Mouse (Mus musculus): ENCODE results near the gene Ctnnd2. TPM values are rescaled to one million over a fixed set of nuclear protein-coding genes. Genes with fewer than 3 reads are reported as not detected.

Gene Ctnnd2
- polyA plus RNA-seq, 1 experiment from 2014 or later: 26.0 TPM

- no peaks in the 10 kb centered on the region for H3K36me3 ChIP-seq
- H3K27ac ChIP-seq: no peak overlapping the region
- no peak for DNase-seq (ENCODE audit: low spot score)
- H3K4me1 ChIP-seq (replicated peaks): no peaks in the 10 kb centered on the region
- no peak overlapping the region for H3K4me3 ChIP-seq
- H3K27me3 ChIP-seq (ENCODE audit: insufficient read depth, poor library complexity, severe bottlenecking): no peaks in the 10 kb centered on the region
- H3K9me3 ChIP-seq: no peaks in the 10 kb centered on the region
- 70% methylated on average over 1 of the region's 1 CpGs for WGBS
Measured at GRCm38 (mm10) chr15:31044983-31045382, 872.6 kb downstream of the Ctnnd2 start.

GRCm38 (mm10) chr15:31051496-31051895 is 879.1 kb downstream of the Ctnnd2 start:
- Histone ChIP-seq H3K27ac (no peak overlapping the region), H3K4me1 (replicated peaks) (no peaks in the 10 kb centered on the region), H3K4me3 (no peak overlapping the region), H3K9me3 (no peaks in the 10 kb centered on the region), H3K27me3 (ENCODE audit: insufficient read depth, poor library complexity, severe bottlenecking) (no peaks in the 10 kb centered on the region), H3K36me3 (no peaks in the 10 kb centered on the region)
- DNase-seq (ENCODE audit: low spot score): no peak
- WGBS: 79% methylated on average over 5 of the region's 5 CpGs

- no peak overlapping the region for H3K4me3 ChIP-seq
- H3K36me3 ChIP-seq: no peaks in the 10 kb centered on the region
- no peak overlapping the region for H3K27ac ChIP-seq
- 66% methylated on average over 3 of the region's 3 CpGs for WGBS
- DNase-seq (ENCODE audit: low spot score): no peak
- H3K9me3 ChIP-seq: no peaks in the 10 kb centered on the region
- no peaks in the 10 kb centered on the region for H3K4me1 ChIP-seq (replicated peaks)
- H3K27me3 ChIP-seq (ENCODE audit: insufficient read depth, poor library complexity, severe bottlenecking): no peaks in the 10 kb centered on the region
Measured at GRCm38 (mm10) chr15:31056145-31056544, 883.8 kb downstream of the Ctnnd2 start.

- 91% methylated on average over 6 of the region's 6 CpGs for WGBS
- H3K4me1 ChIP-seq (replicated peaks): no peaks in the 10 kb centered on the region
- H3K27ac ChIP-seq: no peak overlapping the region
- no peak overlapping the region for H3K4me3 ChIP-seq
- DNase-seq (ENCODE audit: low spot score): no peak
- H3K36me3 ChIP-seq: no peaks in the 10 kb centered on the region
- no peaks in the 10 kb centered on the region for H3K9me3 ChIP-seq
- H3K27me3 ChIP-seq (ENCODE audit: insufficient read depth, poor library complexity, severe bottlenecking): no peaks in the 10 kb centered on the region
Measured at GRCm38 (mm10) chr15:31058315-31058714, 885.9 kb downstream of the Ctnnd2 start.

GRCm38 (mm10) chr15:31063734-31064133 is 891.3 kb downstream of the Ctnnd2 start:
- DNase-seq (ENCODE audit: low spot score): no peak
- H3K27ac ChIP-seq: no peak overlapping the region
- H3K4me3 ChIP-seq: no peak overlapping the region
- WGBS: 60% methylated on average over 3 of the region's 3 CpGs
- no peaks in the 10 kb centered on the region for H3K36me3 ChIP-seq
- H3K4me1 ChIP-seq (replicated peaks): no peaks in the 10 kb centered on the region
- no peaks in the 10 kb centered on the region for H3K9me3 ChIP-seq
- H3K27me3 ChIP-seq (ENCODE audit: insufficient read depth, poor library complexity, severe bottlenecking): no peaks in the 10 kb centered on the region

GRCm38 (mm10) chr15:31068127-31068526 is 895.7 kb downstream of the Ctnnd2 start:
- DNase-seq (ENCODE audit: low spot score): no peak
- no peaks in the 10 kb centered on the region for H3K9me3 ChIP-seq
- H3K36me3 ChIP-seq: no peaks in the 10 kb centered on the region
- 82% methylated on average over 2 of the region's 2 CpGs for WGBS
- no peaks in the 10 kb centered on the region for H3K4me1 ChIP-seq (replicated peaks)
- no peak overlapping the region for H3K27ac ChIP-seq
- no peak overlapping the region for H3K4me3 ChIP-seq
- no peaks in the 10 kb centered on the region for H3K27me3 ChIP-seq (ENCODE audit: insufficient read depth, poor library complexity, severe bottlenecking)

GRCm38 (mm10) chr15:31070311-31070710 is 897.9 kb downstream of the Ctnnd2 start:
- Histone ChIP-seq H3K27me3 (ENCODE audit: insufficient read depth, poor library complexity, severe bottlenecking) (no peaks in the 10 kb centered on the region), H3K4me1 (replicated peaks) (no peaks in the 10 kb centered on the region), H3K36me3 (no peaks in the 10 kb centered on the region), H3K9me3 (no peaks in the 10 kb centered on the region), H3K27ac (no peak overlapping the region), H3K4me3 (no peak overlapping the region)
- WGBS: 88% methylated on average over 5 of the region's 5 CpGs
- no peak for DNase-seq (ENCODE audit: low spot score)
